Mouse (Mus musculus): ENCODE measurements at regions not wholly inside any gene's neighbourhood (a gene's known extent, or its start where the extent isn't known, plus 50 kb on each side); places are given as distances from the start of the nearest gene placed in this dataset.
A peak's percentile ranks its signal among the peaks of the same experiment; 100 is the strongest.
"Not testable (repeated sequence)": the region's sequence is repeated elsewhere in the genome, so short reads cannot be mapped to it uniquely, and the experiment has no call there.

DNA sequence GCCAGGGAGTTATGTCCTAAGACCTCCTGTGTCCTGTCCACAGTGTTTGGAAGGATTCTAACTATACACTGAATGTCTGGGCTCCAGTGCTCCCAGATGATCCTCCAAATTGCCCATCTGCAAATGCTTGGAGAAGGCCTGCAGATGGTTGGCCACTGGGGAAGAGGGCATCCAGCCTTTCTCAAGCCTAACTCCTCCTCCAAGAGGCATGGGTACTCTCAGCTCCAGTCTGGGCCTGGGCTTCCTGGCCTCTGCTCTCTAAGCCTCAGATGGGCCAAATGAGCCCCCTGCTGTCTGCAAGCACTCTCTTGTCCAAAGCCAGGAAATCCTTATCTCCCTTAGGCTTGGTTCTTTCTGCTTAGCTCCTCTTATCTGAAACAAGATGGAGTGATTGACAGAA is 290.8 kb downstream of the Dysf start:
- Histone ChIP-seq H3K4me1 (replicated peaks; ENCODE audit: control insufficient read depth, insufficient read depth, low read length) (no peaks in the 10 kb centered on the region), H3K27ac (ENCODE audit: low read depth, low read length) (no peak overlapping the region), H3K36me3 (ENCODE audit: control insufficient read depth, insufficient read depth) (no peaks in the 10 kb centered on the region), H3K27me3 (replicated peaks; ENCODE audit: control insufficient read depth, insufficient read depth, low read length) (no peaks in the 10 kb centered on the region), H3K4me3 (ENCODE audit: low read depth, low read length) (no peak overlapping the region), H3K9ac (ENCODE audit: low read depth, low read length) (no peak overlapping the region), H3K4me2 (replicated peaks; ENCODE audit: low read depth) (no peak overlapping the region), H3K9me3 (ENCODE audit: control insufficient read depth) (no peaks in the 10 kb centered on the region)
- peak; percentile 14; the same call in 1 of the 2 replicates for TF ChIP-seq CTCF (IDR thresholded peaks at IDR 0.05; ENCODE audit: low read depth)
- ATAC-seq, result no peak

DNA sequence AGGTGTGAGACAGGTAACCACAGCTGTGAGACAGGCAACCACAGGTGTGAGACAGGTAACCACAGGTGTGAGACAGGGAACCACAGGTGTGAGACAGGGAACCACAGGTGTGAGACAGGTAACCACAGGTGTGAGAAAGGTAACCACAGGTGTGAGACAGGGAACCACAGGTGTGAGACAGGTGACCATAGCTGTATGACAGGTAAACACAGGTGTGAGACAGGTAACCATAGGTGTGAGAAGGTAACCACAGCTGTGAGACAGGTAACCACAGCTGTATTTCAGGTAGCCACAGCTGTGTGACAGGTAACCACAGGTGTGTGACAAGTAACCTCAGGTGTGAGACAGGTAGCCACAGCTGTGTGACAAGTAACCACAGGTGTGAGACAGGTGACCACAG is 265.5 kb downstream of the Dysf start:
- H3K27ac ChIP-seq (ENCODE audit: low read depth, low read length); H3K4me1 ChIP-seq (replicated peaks; ENCODE audit: control insufficient read depth, insufficient read depth, low read length); H3K9ac ChIP-seq (ENCODE audit: low read depth, low read length); H3K36me3 ChIP-seq (ENCODE audit: control insufficient read depth, insufficient read depth); ATAC-seq; H3K4me3 ChIP-seq (ENCODE audit: low read depth, low read length); H3K4me2 ChIP-seq (replicated peaks; ENCODE audit: low read depth); H3K27me3 ChIP-seq (replicated peaks; ENCODE audit: control insufficient read depth, insufficient read depth, low read length); H3K9me3 ChIP-seq (ENCODE audit: control insufficient read depth): not testable (repeated sequence)

DNA sequence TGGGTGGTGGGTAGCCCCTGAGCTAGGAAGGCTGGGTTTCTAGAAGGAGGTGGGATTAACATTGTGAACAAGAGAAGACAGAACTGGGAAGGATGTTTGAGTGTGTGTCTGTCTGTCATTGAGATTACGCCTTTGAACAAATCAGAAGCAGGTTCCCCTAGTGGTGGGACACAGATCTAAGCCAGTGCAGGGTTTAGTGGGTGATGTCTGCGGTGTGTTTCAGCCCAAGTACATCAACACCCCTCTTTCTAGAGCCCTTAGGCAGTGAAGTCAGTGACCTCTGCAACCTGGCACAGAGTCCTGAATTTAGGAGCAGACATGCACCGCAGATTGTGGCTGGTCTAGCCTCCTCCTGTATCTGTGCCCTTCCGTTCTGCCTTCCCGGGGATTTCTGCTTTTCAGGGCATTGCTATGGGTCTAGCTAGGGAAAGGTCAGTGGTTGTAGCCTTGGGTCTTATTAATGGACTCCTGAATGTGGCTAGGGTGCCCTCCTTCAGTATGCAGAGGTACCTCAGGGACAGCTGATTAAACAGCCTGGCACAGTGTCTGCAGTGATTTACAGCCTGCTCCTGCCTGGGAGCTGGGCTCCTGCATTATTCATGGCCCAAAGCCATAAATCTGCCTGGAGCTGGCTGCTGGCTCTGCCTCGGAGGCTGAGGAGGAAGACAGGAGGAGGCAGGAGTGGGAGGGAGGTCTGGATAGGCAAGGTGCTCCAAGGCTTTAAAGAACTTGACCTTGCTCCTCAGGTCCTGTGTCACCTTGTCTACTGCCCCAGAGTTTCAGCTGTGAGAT is 264.3 kb downstream of the Dysf start:
- no peak overlapping the region for H3K27ac ChIP-seq (ENCODE audit: low read depth, low read length)
- no peak overlapping the region for H3K4me3 ChIP-seq (ENCODE audit: low read depth, low read length)
- no peaks in the 10 kb centered on the region for H3K9me3 ChIP-seq (ENCODE audit: control insufficient read depth)
- WGBS, result 53% methylated on average over 6 of the region's 6 CpGs
- no peak overlapping the region for H3K9ac ChIP-seq (ENCODE audit: low read depth, low read length)
- no peak overlapping the region for H3K4me2 ChIP-seq (replicated peaks; ENCODE audit: low read depth)
- ATAC-seq, result no peak
- H3K27me3 ChIP-seq (replicated peaks; ENCODE audit: control insufficient read depth, insufficient read depth, low read length), result no peaks in the 10 kb centered on the region
- TF ChIP-seq CTCF (IDR thresholded peaks at IDR 0.05; ENCODE audit: low read depth), result peak; percentile 32; the same call in 1 of the 2 replicates
- 0 out of 2 replicates have a peak, but pooled peaks cover 4% of the 10 kb centered on the region for H3K4me1 ChIP-seq (replicated peaks; ENCODE audit: control insufficient read depth, insufficient read depth, low read length)
- no peaks in the 10 kb centered on the region for H3K36me3 ChIP-seq (ENCODE audit: control insufficient read depth, insufficient read depth)

DNA sequence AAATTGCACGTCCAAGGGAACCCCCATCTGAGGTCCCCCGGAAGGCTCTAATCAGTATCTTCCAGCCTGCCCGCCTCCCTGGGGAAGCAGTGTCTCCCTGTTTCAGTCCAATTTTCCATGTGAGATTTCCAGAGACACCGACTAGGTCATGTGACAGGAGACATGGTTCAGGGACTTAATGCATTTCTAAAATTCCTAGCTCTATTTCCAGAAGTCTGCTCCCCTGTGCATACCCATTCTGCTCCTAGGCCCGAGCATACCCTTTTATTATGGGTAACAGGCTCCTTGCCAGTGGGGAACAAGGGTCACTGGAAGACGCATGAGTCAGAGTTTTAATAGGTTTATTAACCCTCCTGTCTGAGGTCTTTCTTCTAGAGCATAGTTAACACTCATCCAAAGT is 263.6 kb downstream of the Dysf start:
- Histone ChIP-seq H3K9ac (ENCODE audit: low read depth, low read length) (no peak overlapping the region), H3K4me2 (replicated peaks; ENCODE audit: low read depth) (no peak overlapping the region), H3K27me3 (replicated peaks; ENCODE audit: control insufficient read depth, insufficient read depth, low read length) (no peaks in the 10 kb centered on the region), H3K27ac (ENCODE audit: low read depth, low read length) (no peak overlapping the region), H3K4me1 (replicated peaks; ENCODE audit: control insufficient read depth, insufficient read depth, low read length) (0 out of 2 replicates have a peak, but pooled peaks cover 4% of the 10 kb centered on the region), H3K36me3 (ENCODE audit: control insufficient read depth, insufficient read depth) (no peaks in the 10 kb centered on the region), H3K9me3 (ENCODE audit: control insufficient read depth) (no peaks in the 10 kb centered on the region), H3K4me3 (ENCODE audit: low read depth, low read length) (no peak overlapping the region)
- no peak for ATAC-seq
- no peak for TF ChIP-seq CTCF (IDR thresholded peaks at IDR 0.05; ENCODE audit: low read depth)
- 53% methylated on average over 6 of the region's 6 CpGs for WGBS

DNA sequence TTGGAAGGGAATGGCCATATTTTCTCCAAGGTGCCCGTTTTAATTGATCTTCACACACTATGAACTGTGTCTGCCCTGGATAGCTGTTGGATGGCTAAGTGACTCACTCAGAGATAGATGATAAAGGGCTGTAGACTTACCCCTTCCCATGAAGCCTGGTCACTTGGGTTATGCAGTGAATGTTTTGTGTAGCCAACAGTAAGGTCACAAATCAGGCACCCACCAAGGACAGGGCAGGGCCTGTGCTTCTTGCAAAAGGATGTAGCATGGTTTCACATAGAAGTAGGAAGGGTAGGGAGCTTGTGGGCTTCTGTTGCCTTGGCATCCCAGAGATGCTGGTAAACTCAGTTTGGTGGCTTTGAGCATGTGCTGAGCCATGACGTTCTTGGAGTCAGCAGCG is 263.1 kb downstream of the Dysf start:
- Histone ChIP-seq H3K27me3 (replicated peaks; ENCODE audit: control insufficient read depth, insufficient read depth, low read length) (no peaks in the 10 kb centered on the region), H3K4me2 (replicated peaks; ENCODE audit: low read depth) (no peak overlapping the region), H3K9me3 (ENCODE audit: control insufficient read depth) (no peaks in the 10 kb centered on the region), H3K9ac (ENCODE audit: low read depth, low read length) (no peak overlapping the region), H3K36me3 (ENCODE audit: control insufficient read depth, insufficient read depth) (no peaks in the 10 kb centered on the region), H3K4me3 (ENCODE audit: low read depth, low read length) (no peak overlapping the region), H3K27ac (ENCODE audit: low read depth, low read length) (no peak overlapping the region), H3K4me1 (replicated peaks; ENCODE audit: control insufficient read depth, insufficient read depth, low read length) (0 out of 2 replicates have a peak, but pooled peaks cover 4% of the 10 kb centered on the region)
- no peak for TF ChIP-seq CTCF (IDR thresholded peaks at IDR 0.05; ENCODE audit: low read depth)
- no peak for ATAC-seq
- WGBS, result 78% methylated on average over 3 of the region's 3 CpGs

DNA sequence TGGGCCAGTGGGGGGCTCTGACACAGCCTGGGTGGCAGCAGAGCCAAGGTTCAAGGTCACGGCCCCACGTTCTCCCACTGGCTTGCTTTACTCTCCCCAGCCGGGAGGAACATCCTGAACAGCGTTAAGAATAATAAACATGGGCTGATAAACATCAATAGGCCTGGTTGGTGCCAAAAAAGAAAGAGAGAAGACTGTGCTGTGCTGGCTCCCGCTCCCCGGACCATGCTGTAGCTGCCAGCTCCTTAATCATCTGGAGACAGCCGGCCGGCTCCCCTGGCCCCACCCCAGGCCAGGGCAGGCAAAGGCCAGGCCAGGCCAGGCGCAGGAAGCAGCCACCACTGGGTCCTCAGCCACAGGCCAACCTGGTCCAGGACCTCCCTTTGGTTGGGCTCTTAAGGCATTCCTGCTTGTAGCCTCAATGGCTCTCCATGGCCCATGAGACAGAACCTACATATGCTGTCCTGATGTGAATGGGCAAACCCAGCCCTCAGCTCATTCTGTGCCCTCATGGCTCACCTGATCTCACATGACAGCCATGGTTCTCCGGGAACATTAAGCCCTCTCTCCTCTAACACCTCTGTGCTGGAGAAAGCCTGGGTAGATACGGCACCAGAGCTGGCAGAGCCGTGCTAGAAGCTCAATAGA is 262.3 kb downstream of the Dysf start:
- Histone ChIP-seq H3K36me3 (ENCODE audit: control insufficient read depth, insufficient read depth) (no peaks in the 10 kb centered on the region), H3K4me1 (replicated peaks; ENCODE audit: control insufficient read depth, insufficient read depth, low read length) (0 out of 2 replicates have a peak, but pooled peaks cover 4% of the 10 kb centered on the region), H3K4me3 (ENCODE audit: low read depth, low read length) (no peak overlapping the region), H3K4me2 (replicated peaks; ENCODE audit: low read depth) (no peak overlapping the region), H3K27ac (ENCODE audit: low read depth, low read length) (no peak overlapping the region), H3K9me3 (ENCODE audit: control insufficient read depth) (no peaks in the 10 kb centered on the region), H3K9ac (ENCODE audit: low read depth, low read length) (no peak overlapping the region), H3K27me3 (replicated peaks; ENCODE audit: control insufficient read depth, insufficient read depth, low read length) (no peaks in the 10 kb centered on the region)
- ATAC-seq, result no peak
- TF ChIP-seq CTCF (IDR thresholded peaks at IDR 0.05; ENCODE audit: low read depth), result no peak
- WGBS, result 37% methylated on average over 12 of the region's 12 CpGs

Data from intestine, postnatal 0 days (tissue).